Mouse (Mus musculus): ENCODE measurements around the gene Rnf213.
A peak's percentile ranks its signal among the peaks of the same experiment; 100 is the strongest.

Rnf213 gene

GRCm38 (mm10) chr11:119515823-119516676, 123.2 kb downstream of the Rnf213 start:
- no peak for DNase-seq (ENCODE audit: low spot score)

GRCm38 (mm10) chr11:119516677-119517361, 123.9 kb downstream of the Rnf213 start:
- peak; percentile 50 for DNase-seq (ENCODE audit: low spot score)

- no peak for DNase-seq (ENCODE audit: low spot score)
Observed at GRCm38 (mm10) chr11:119519387-119519786, 126.5 kb downstream of the Rnf213 start.

- no peak for DNase-seq (ENCODE audit: low spot score)
Observed at GRCm38 (mm10) chr11:119520005-119520712, 127.3 kb downstream of the Rnf213 start.

GRCm38 (mm10) chr11:119520713-119521063, 127.8 kb downstream of the Rnf213 start:
- no peak for DNase-seq (ENCODE audit: low spot score)

- DNase-seq (ENCODE audit: low spot score) = no peak
Observed at GRCm38 (mm10) chr11:119521920-119522710, 129.2 kb downstream of the Rnf213 start.

GRCm38 (mm10) chr11:119522779-119523178, 129.9 kb downstream of the Rnf213 start:
- no peak for DNase-seq (ENCODE audit: low spot score)

GRCm38 (mm10) chr11:119523392-119523791, 130.5 kb downstream of the Rnf213 start:
- DNase-seq (ENCODE audit: low spot score) = no peak

- DNase-seq (ENCODE audit: low spot score) = peak; percentile 97
Observed at GRCm38 (mm10) chr11:119524545-119524949, 131.6 kb downstream of the Rnf213 start.

- DNase-seq (ENCODE audit: low spot score) = no peak
Observed at GRCm38 (mm10) chr11:119526068-119526966, 133.4 kb downstream of the Rnf213 start.

- no peak for DNase-seq (ENCODE audit: low spot score)
Observed at GRCm38 (mm10) chr11:119528930-119529329, 136.0 kb downstream of the Rnf213 start.

- DNase-seq (ENCODE audit: low spot score) = no peak
Observed at GRCm38 (mm10) chr11:119532460-119532859, 139.6 kb downstream of the Rnf213 start.

- DNase-seq (ENCODE audit: low spot score) = no peak
Observed at GRCm38 (mm10) chr11:119533745-119534144, 140.8 kb downstream of the Rnf213 start.
